Mouse (Mus musculus): Measurements from ENCODE around the gene Capn11. TPM values are rescaled to one million over a fixed set of nuclear protein-coding genes. Genes with fewer than 3 reads are reported as not detected.

Capn11 gene
- total RNA-seq, 4 experiments from 2014 or later, result 0.15 to 0.51 (median 0.33) TPM

GRCm38 (mm10) chr17:45682843-45683242, 23.7 kb upstream of the Capn11 start:
- no peak for DNase-seq (ENCODE audit: low spot score in 2 of 2)

GRCm38 (mm10) chr17:45681588-45681987, 22.5 kb upstream of the Capn11 start:
- DNase-seq (ENCODE audit: low spot score in 2 of 2), result no peak

GRCm38 (mm10) chr17:45680391-45680980, 21.4 kb upstream of the Capn11 start:
- DNase-seq (ENCODE audit: low spot score in 2 of 2), result no peak

- no peak for DNase-seq (ENCODE audit: low spot score in 2 of 2)
These were observed 19.0 kb upstream of the Capn11 start for GRCm38 (mm10) chr17:45678106-45678505.

GRCm38 (mm10) chr17:45672598-45672997, 13.5 kb upstream of the Capn11 start:
- DNase-seq (ENCODE audit: low spot score in 2 of 2), result no peak

- no peak for DNase-seq (ENCODE audit: low spot score in 2 of 2)
These were observed 12.7 kb upstream of the Capn11 start for GRCm38 (mm10) chr17:45671821-45672220.

GRCm38 (mm10) chr17:45667986-45668385, 8.9 kb upstream of the Capn11 start:
- DNase-seq (ENCODE audit: low spot score in 2 of 2), result no peak

GRCm38 (mm10) chr17:45667481-45667880, 8.4 kb upstream of the Capn11 start:
- no peak for DNase-seq (ENCODE audit: low spot score in 2 of 2)

GRCm38 (mm10) chr17:45666091-45666490, 7.0 kb upstream of the Capn11 start:
- DNase-seq (ENCODE audit: low spot score in 2 of 2), result no peak

- DNase-seq (ENCODE audit: low spot score in 2 of 2), result no peak
These were observed 5.5 kb upstream of the Capn11 start for GRCm38 (mm10) chr17:45664608-45665007.

- peak; percentile 61 to 63 for DNase-seq (ENCODE audit: low spot score in 2 of 2)
These were observed 4.2 kb upstream of the Capn11 start for GRCm38 (mm10) chr17:45663106-45663919.

GRCm38 (mm10) chr17:45655820-45656219, 3.3 kb downstream of the Capn11 start:
- no peak for DNase-seq (ENCODE audit: low spot score in 2 of 2)

GRCm38 (mm10) chr17:45653233-45653632, 5.9 kb downstream of the Capn11 start:
- DNase-seq (ENCODE audit: low spot score in 2 of 2), result no peak

GRCm38 (mm10) chr17:45644185-45644584, 14.9 kb downstream of the Capn11 start:
- DNase-seq (ENCODE audit: low spot score in 2 of 2), result no peak

GRCm38 (mm10) chr17:45642701-45643100, 16.4 kb downstream of the Capn11 start:
- DNase-seq (ENCODE audit: low spot score in 2 of 2), result peak; percentile 35 to 45

GRCm38 (mm10) chr17:45641981-45642380, 17.1 kb downstream of the Capn11 start:
- DNase-seq (ENCODE audit: low spot score in 2 of 2), result no peak

GRCm38 (mm10) chr17:45638596-45639295, 20.4 kb downstream of the Capn11 start:
- DNase-seq (ENCODE audit: low spot score in 2 of 2), result no peak

GRCm38 (mm10) chr17:45634033-45634432, 25.1 kb downstream of the Capn11 start:
- no peak for DNase-seq (ENCODE audit: low spot score in 2 of 2)

- no peak for DNase-seq (ENCODE audit: low spot score in 2 of 2)
These were observed 27.2 kb downstream of the Capn11 start for GRCm38 (mm10) chr17:45631940-45632339.

- no peak for DNase-seq (ENCODE audit: low spot score in 2 of 2)
These were observed 28.1 kb downstream of the Capn11 start for GRCm38 (mm10) chr17:45630992-45631391.

- DNase-seq (ENCODE audit: low spot score in 2 of 2), result peak; percentile 49
These were observed 29.0 kb downstream of the Capn11 start for GRCm38 (mm10) chr17:45629861-45630694.

Measured in gastrocnemius, adult 8-10 months (tissue).